Mouse (Mus musculus) intestine, embryonic 15.5 days (tissue): ENCODE data around the gene Ccdc74a. TPM values are rescaled to one million over a fixed set of nuclear protein-coding genes. Genes with fewer than 3 reads are reported as not detected.

Experiments
- ATAC-seq: fragments of 200-750 bp; cut with Nextera tagmentation; 2 replicates; pipeline ENCODE4 v1.8.0; 2017; ENCODE audit warnings: moderate TSS enrichment, moderate library complexity
- H3K27ac ChIP-seq: fragments of 300-500 bp; sonication (generic); 2 replicates; pipeline ENCODE4 v1.5.1; 2015; ENCODE audit warnings: mild to moderate bottlenecking, inconsistent platforms
- H3K27me3 ChIP-seq: fragments of 300-500 bp; sonication (generic); replicated peaks from 2 replicates; pipeline ENCODE4 v1.6.1; 2015; ENCODE audit warnings: inconsistent platforms
- H3K36me3 ChIP-seq: fragments of 300-500 bp; sonication (generic); 2 replicates; pipeline ENCODE4 v1.6.1; 2015; ENCODE audit warnings: inconsistent platforms
- H3K4me1 ChIP-seq: fragments of 300-500 bp; sonication (generic); replicated peaks from 2 replicates; pipeline ENCODE4 v1.6.1; 2015; ENCODE audit warnings: inconsistent platforms
- H3K4me2 ChIP-seq: fragments of 300-500 bp; sonication (generic); replicated peaks from 2 replicates; pipeline ENCODE4 v1.6.1; 2015; ENCODE audit warnings: mild to moderate bottlenecking, inconsistent platforms
- H3K4me3 ChIP-seq: fragments of 300-500 bp; sonication (generic); replicated peaks from 2 replicates; pipeline ENCODE4 v1.5.1; 2015; ENCODE audit warnings: inconsistent platforms
- H3K9ac ChIP-seq: fragments of 300-500 bp; sonication (generic); 2 replicates; pipeline ENCODE4 v1.6.1; 2015; ENCODE audit warnings: inconsistent platforms
- H3K9me3 ChIP-seq: fragments of 300-500 bp; sonication (generic); 2 replicates; pipeline ENCODE4 v1.6.1; 2016; ENCODE audit warnings: inconsistent platforms
- WGBS: fragments of 180-500 bp; shearing (Covaris S2); methylation state at CpG from one replicate; pipeline ENCODE4 v1.1.7; 2015; 5-methylcytosine and 5-hydroxymethylcytosine counted together
- polyA plus RNA-seq: library from polyadenylated mRNA; unstranded; fragments of >200 nt; fragmentation: Nextera tagmentation; extraction: Ambion mirVana; gene quantifications from 2 replicates; pipeline ENCODE4 v1.2.1, GENCODE M21; 2015

The Ccdc74a gene
- polyA plus RNA-seq, 1 experiment from 2014 or later = 6.7 TPM

DNA sequence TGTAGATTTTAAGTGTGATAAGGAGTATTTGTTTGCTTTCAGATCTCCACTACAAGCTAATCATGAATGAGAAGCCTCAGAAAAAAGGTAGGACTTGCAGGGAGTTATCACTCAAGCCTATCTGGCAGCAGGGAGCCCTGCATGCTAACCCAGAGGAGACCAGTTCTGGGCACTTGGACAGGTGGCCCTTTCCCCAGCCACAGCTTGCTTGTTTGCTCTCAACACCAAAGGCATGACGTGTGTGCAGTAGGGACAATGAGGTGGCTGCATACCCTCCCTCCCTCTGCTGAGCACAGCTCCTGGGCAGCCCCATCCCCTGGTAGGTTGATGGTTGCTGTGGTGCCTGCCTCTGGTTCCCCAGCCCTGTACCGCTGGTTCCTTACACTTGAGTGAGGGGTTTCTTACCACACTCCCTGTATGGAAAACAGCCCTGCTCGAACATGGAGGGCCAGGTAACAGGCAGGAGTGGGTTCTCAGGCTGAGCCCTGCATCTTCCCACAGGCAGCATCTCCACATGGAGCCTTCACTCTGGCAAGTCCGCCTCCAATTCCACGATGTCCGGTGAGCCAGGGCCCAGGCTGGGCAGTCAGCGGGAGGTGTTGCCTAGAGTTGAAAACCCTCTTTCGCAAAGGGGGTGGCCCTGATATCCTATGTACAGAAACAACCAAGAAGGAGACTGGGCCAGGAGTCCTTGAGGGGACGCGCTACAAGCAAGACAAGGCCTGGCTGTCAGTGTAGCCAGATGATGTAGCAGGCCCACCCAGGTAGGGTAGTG lies 1.5 kb downstream of the Ccdc74a start:
- WGBS = 81% methylated on average over 10 of the region's 10 CpGs
- Histone ChIP-seq H3K27ac (no peak overlapping the region), H3K4me3 (no peak overlapping the region), H3K4me1 (peaks cover 11% of the 10 kb centered on the region), H3K36me3 (peaks cover 22% of the 10 kb centered on the region), H3K27me3 (no peaks in the 10 kb centered on the region), H3K4me2 (no peak overlapping the region), H3K9me3 (no peaks in the 10 kb centered on the region), H3K9ac (peak overlapping the region; percentile 11; the same call in 1 of the 2 replicates)
- no peak for ATAC-seq

DNA sequence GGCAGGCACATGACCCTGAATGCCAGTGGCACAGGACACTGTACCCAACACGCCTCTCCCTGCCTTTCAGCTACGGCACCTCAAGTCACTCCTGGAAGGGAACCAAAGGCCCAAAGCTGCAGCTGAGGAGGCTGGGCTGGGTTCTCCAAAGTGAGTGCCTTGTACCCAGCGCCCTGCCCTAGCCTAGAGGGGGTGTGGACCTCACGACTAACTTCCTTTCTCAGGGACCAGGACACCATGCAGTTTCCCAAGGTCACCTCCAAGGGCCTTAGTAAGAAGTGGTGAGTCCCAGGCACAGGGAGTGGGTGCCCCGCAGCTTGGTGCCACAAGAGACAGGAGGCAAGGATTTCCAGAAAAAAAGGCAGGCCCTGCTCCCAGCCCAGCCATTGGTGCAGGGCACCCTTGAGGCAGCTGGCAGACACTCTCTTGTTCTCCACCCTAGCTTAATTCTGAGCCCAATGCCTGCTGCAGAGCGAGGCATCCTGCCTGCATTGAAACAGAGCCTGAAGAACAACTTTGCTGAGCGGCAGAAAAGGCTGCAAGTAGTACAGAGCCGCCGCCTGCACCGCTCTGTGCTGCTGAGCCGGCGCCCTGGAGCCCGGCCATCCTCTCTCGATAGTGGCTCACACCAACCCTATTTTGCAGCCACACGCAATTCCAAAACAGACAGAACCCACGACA lies 3.8 kb downstream of the Ccdc74a start:
- 88% methylated on average over 16 of the region's 16 CpGs for WGBS
- H3K27ac ChIP-seq = no peak overlapping the region

GRCm38 (mm10) chr16:17650711-17651110 lies 4.4 kb downstream of the Ccdc74a start:
- Histone ChIP-seq H3K4me1 (peaks cover 11% of the 10 kb centered on the region), H3K9me3 (no peaks in the 10 kb centered on the region), H3K36me3 (peaks cover 44% of the 10 kb centered on the region), H3K9ac (no peak overlapping the region), H3K4me2 (no peak overlapping the region), H3K4me3 (no peak overlapping the region), H3K27me3 (no peaks in the 10 kb centered on the region), H3K27ac (no peak overlapping the region)
- WGBS = 97% methylated on average over 1 of the region's 1 CpGs
- ATAC-seq = no peak

More for the DNA sequence above, 3.8 kb downstream of the Ccdc74a start:
- ATAC-seq = no peak
- Histone ChIP-seq H3K4me2 (no peak overlapping the region), H3K4me1 (peaks cover 11% of the 10 kb centered on the region), H3K4me3 (no peak overlapping the region), H3K9ac (no peak overlapping the region), H3K9me3 (no peaks in the 10 kb centered on the region), H3K36me3 (peaks cover 38% of the 10 kb centered on the region), H3K27me3 (no peaks in the 10 kb centered on the region)

GRCm38 (mm10) chr16:17652607-17653006 lies 6.3 kb downstream of the Ccdc74a start:
- no peak overlapping the region for H3K27ac ChIP-seq
- H3K9ac ChIP-seq = no peak overlapping the region
- H3K36me3 ChIP-seq = peaks cover 44% of the 10 kb centered on the region
- no peak overlapping the region for H3K4me2 ChIP-seq
- H3K27me3 ChIP-seq = no peaks in the 10 kb centered on the region
- H3K4me1 ChIP-seq = no peaks in the 10 kb centered on the region
- ATAC-seq = no peak
- no peaks in the 10 kb centered on the region for H3K9me3 ChIP-seq
- no peak overlapping the region for H3K4me3 ChIP-seq
- WGBS = 87% methylated on average over 4 of the region's 4 CpGs

GRCm38 (mm10) chr16:17653601-17654000 lies 7.3 kb downstream of the Ccdc74a start:
- H3K4me3 ChIP-seq = no peak overlapping the region
- no peak overlapping the region for H3K27ac ChIP-seq
- no peak for ATAC-seq
- H3K4me2 ChIP-seq = no peak overlapping the region
- no peaks in the 10 kb centered on the region for H3K4me1 ChIP-seq
- H3K36me3 ChIP-seq = peaks cover 44% of the 10 kb centered on the region
- no peak overlapping the region for H3K9ac ChIP-seq
- no peaks in the 10 kb centered on the region for H3K9me3 ChIP-seq
- no peaks in the 10 kb centered on the region for H3K27me3 ChIP-seq
- 96% methylated on average over 5 of the region's 5 CpGs for WGBS

DNA sequence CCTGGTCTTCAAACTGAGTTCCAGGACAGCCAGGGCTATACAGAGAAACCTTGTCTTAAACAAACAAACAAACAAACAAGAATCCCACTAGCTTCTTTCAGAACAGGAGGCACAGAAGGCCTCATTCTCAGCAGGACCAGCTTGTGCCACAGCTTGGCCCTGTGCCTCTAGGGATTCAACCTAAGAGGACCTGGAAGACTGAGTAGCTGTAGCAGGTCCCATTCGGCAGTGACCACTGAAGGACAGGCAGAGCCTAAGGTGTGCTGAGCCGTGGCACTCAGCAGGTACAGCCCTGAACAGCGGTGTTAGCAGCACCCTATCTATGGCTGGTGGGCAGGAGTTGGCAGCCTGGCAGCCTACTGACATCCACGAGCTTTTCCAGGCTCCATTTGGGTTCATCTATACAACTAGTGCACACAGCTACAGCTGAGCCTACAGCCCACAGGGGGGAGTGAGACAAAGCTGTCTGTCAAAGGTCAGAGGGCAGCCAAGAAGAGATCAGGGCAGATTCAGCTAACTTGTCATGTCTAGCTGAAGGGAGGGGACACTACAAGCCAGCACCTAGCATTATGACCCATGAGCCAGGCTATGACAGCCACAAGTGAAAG lies 8.0 kb downstream of the Ccdc74a start:
- no peaks in the 10 kb centered on the region for H3K27me3 ChIP-seq
- no peak overlapping the region for H3K9ac ChIP-seq
- H3K4me3 ChIP-seq = no peak overlapping the region
- H3K4me2 ChIP-seq = no peak overlapping the region
- ATAC-seq = no peak
- WGBS = 90% methylated on average over 4 of the region's 4 CpGs
- peaks cover 43% of the 10 kb centered on the region for H3K36me3 ChIP-seq
- H3K4me1 ChIP-seq = no peaks in the 10 kb centered on the region
- H3K9me3 ChIP-seq = no peaks in the 10 kb centered on the region
- no peak overlapping the region for H3K27ac ChIP-seq

DNA sequence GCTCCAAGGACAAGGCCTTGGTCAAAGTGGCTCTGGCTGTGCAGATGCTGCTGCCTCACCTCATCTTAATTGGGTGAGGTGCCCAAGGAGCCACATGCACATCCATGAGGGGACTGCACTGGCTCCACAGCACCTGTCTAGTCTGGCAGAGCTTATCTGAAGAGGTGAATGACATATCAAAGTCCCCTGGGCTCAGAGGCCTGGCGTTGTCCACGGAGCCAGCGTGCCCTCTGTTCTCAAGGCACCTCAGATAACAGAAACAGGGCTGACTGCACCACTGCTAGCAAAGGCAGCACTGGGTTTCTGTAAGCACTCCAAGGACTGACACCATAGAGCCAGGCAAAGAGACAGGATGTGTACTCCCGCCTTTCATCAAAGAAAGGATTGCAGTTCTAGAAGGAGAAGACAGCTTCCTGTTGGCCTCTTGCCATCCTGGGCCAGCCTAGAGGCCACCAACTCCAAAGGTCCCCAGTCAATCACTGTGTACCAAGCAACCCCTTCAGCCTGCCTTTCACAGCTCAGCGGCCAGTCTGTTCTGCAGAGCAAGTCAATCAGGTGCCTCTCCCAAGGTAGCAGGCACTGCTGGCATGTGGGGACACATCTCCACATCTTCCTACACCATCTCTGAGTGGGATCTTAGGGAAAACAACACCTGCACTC lies 10.1 kb downstream of the Ccdc74a start:
- H3K36me3 ChIP-seq = peaks cover 42% of the 10 kb centered on the region
- H3K27ac ChIP-seq = peak overlapping the region; percentile 38; the same call in 1 of the 2 replicates
- peak; percentile 85 for ATAC-seq
- WGBS = 66% methylated on average over 5 of the region's 5 CpGs
- H3K9me3 ChIP-seq = no peaks in the 10 kb centered on the region
- H3K4me1 ChIP-seq = no peaks in the 10 kb centered on the region
- no peak overlapping the region for H3K4me2 ChIP-seq
- no peaks in the 10 kb centered on the region for H3K27me3 ChIP-seq
- H3K4me3 ChIP-seq = no peak overlapping the region
- no peak overlapping the region for H3K9ac ChIP-seq

DNA sequence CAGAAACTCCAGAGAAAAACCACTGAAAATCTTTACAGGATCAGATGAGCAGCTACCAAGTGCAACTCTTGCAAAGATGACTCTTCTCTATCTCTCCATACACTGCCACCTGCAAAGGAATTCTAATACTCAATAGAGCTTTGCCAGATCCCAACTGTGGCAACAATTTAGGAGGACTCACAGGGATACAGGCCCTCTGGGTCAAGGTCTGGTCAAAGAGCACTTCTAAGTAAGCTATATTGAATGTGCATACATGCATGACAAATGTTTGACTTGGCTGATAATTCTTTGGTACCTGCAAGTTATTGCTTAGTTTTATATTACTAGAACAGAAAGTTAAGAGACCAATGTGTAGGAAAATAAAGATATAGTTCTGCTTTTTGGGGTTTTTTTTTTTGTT lies 19.3 kb downstream of the Ccdc74a start:
- no peak for ATAC-seq
- Histone ChIP-seq H3K4me3 (no peak overlapping the region), H3K9ac (no peak overlapping the region), H3K4me2 (no peak overlapping the region), H3K27ac (no peak overlapping the region), H3K4me1 (no peaks in the 10 kb centered on the region), H3K36me3 (peaks cover 23% of the 10 kb centered on the region; the same call in 1 of the 2 replicates), H3K27me3 (no peaks in the 10 kb centered on the region), H3K9me3 (no peaks in the 10 kb centered on the region)

GRCm38 (mm10) chr16:17669886-17670285 lies 23.6 kb downstream of the Ccdc74a start:
- Histone ChIP-seq H3K27ac (no peak overlapping the region), H3K4me2 (no peak overlapping the region), H3K27me3 (no peaks in the 10 kb centered on the region), H3K36me3 (peaks cover 37% of the 10 kb centered on the region), H3K9ac (no peak overlapping the region), H3K4me1 (no peaks in the 10 kb centered on the region), H3K9me3 (no peaks in the 10 kb centered on the region), H3K4me3 (no peak overlapping the region)
- ATAC-seq = no peak

DNA sequence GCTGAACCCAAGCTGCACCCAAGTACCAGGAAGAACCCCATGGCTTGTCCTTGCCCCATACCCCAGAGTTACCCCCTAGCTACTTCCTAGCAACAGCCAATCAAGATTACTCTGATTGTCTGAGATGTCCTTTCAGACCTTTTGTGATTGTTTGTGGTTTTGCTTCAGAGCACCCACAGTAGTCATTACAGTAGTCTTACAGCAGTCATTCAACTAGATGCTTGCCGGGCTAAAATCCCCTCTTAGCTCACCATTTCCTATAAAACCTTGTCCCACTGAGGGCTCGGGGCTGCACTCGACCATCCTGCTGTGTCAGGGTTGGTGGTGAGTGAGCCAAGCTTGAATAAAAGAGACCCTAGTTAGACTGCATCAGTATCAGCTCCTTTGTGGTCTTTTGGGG lies 48.6 kb downstream of the Ccdc74a start:
- Histone ChIP-seq H3K27me3 (no peaks in the 10 kb centered on the region), H3K4me3 (no peak overlapping the region), H3K36me3 (peaks cover 15% of the 10 kb centered on the region), H3K9me3 (no peaks in the 10 kb centered on the region), H3K4me1 (no peaks in the 10 kb centered on the region; the same call in 1 of the 2 replicates), H3K4me2 (no peak overlapping the region), H3K9ac (no peak overlapping the region), H3K27ac (no peak overlapping the region)
- no peak for ATAC-seq
- 89% methylated on average over 3 of the region's 3 CpGs for WGBS
